Mouse (Mus musculus) heart, embryonic 14.5 days (tissue): ENCODE data around the gene Gm49450. TPM values are rescaled to one million over a fixed set of nuclear protein-coding genes. Genes with fewer than 3 reads are reported as not detected.

Source experiments
- ATAC-seq: fragments of 200-750 bp; cut with Nextera tagmentation; 2 replicates; pipeline ENCODE4 v1.8.0; 2017; ENCODE audit warnings: low read depth, moderate TSS enrichment; ENCODE audit not compliant: insufficient number of reproducible peaks, insufficient read depth, low FRiP score
- H3K27ac ChIP-seq, 2 experiments: fragments of 200-500 bp in 1 of 2; fragments of 300-500 bp in 1 of 2; sonication (generic) in 1 of 2; replicated peaks in 1 of 2; 2 replicates each; pipeline ENCODE4 v1.5.1; 2012 to 2014; ENCODE audit warnings: low read depth in 2 of 2, low read length in 2 of 2, control low read depth in 1 of 2, mild to moderate bottlenecking in 1 of 2, mixed read lengths in 1 of 2; ENCODE audit not compliant: control insufficient read depth in 1 of 2, insufficient read depth in 1 of 2
- H3K27me3 ChIP-seq: fragments of 300-500 bp; sonication (generic); 2 replicates; pipeline ENCODE4 v1.6.1; 2014; ENCODE audit warnings: mild to moderate bottlenecking, low read length, control low read depth; ENCODE audit not compliant: control insufficient read depth, insufficient read depth
- H3K36me3 ChIP-seq: fragments of 300-500 bp; sonication (generic); 2 replicates; pipeline ENCODE4 v1.6.1; 2014; ENCODE audit warnings: mild to moderate bottlenecking, control low read depth, low read length, mixed read lengths; ENCODE audit not compliant: control insufficient read depth, insufficient read depth
- H3K4me1 ChIP-seq, 2 experiments: fragments of 200-500 bp in 1 of 2; fragments of 300-500 bp in 1 of 2; sonication (generic) in 1 of 2; 2 replicates each; pipeline ENCODE4 v1.6.1; 2012 to 2014; ENCODE audit warnings: low read length in 2 of 2, control low read depth in 1 of 2, mixed read lengths in 1 of 2; ENCODE audit not compliant: control insufficient read depth in 2 of 2, insufficient read depth in 2 of 2
- H3K4me2 ChIP-seq: fragments of 300-500 bp; sonication (generic); 2 replicates; pipeline ENCODE4 v1.6.1; 2014; ENCODE audit warnings: mild to moderate bottlenecking, low read length
- H3K4me3 ChIP-seq, 2 experiments: fragments of 200-500 bp in 1 of 2; fragments of 300-500 bp in 1 of 2; sonication (generic) in 1 of 2; 2 replicates each; pipeline ENCODE4 v1.5.1; 2012 to 2014; ENCODE audit warnings: low read length in 2 of 2, mild to moderate bottlenecking in 2 of 2, control low read depth in 1 of 2, low read depth in 1 of 2, moderate library complexity in 1 of 2; ENCODE audit not compliant: control insufficient read depth in 1 of 2, insufficient read depth in 1 of 2
- H3K9ac ChIP-seq: fragments of 300-500 bp; sonication (generic); 2 replicates; pipeline ENCODE4 v1.6.1; 2014; ENCODE audit warnings: mild to moderate bottlenecking, low read length
- H3K9me3 ChIP-seq: fragments of 300-500 bp; sonication (generic); 2 replicates; pipeline ENCODE4 v1.6.1; 2016; ENCODE audit warnings: low read length, control low read depth; ENCODE audit not compliant: control insufficient read depth
- WGBS: fragments of 180-500 bp; shearing (Covaris S2); extraction: QIAGEN DNeasy Blood & Tissue Kit; methylation state at CpG from one replicate; pipeline ENCODE4 v1.1.7; 2014; 5-methylcytosine and 5-hydroxymethylcytosine counted together
- polyA plus RNA-seq: library from polyadenylated mRNA; unstranded; fragments of >200 nt; fragmentation: Nextera tagmentation; extraction: Ambion mirVana; gene quantifications from 2 replicates; pipeline ENCODE4 v1.2.1, GENCODE M21; 2014

Gm49450 gene
- polyA plus RNA-seq, 1 experiment from 2014 or later = not detected

GRCm38 (mm10) chr15:98949607-98949892 lies 3.8 kb downstream of the Gm49450 start:
- 71% methylated on average over 3 of the region's 3 CpGs for WGBS
- Histone ChIP-seq H3K9me3 (0 out of 2 replicates have a peak, but pooled peaks cover 3% of the 10 kb centered on the region), H3K27me3 (no peaks in the 10 kb centered on the region), H3K36me3 (peaks cover 15% of the 10 kb centered on the region), H3K9ac (no peak overlapping the region), H3K27ac (no peak overlapping the region), H3K4me2 (no peak overlapping the region), H3K4me3 (no peak overlapping the region), H3K4me1 (peaks cover 2 to 10% of the 10 kb centered on the region in 2 experiments; a peak in 2 of 4 replicates)
- ATAC-seq = no peak

- no peak overlapping the region for H3K9ac ChIP-seq
- ATAC-seq = no peak
- H3K27me3 ChIP-seq = no peaks in the 10 kb centered on the region
- 0 out of 2 replicates have a peak, but pooled peaks cover 3% of the 10 kb centered on the region for H3K9me3 ChIP-seq
- no peak overlapping the region for H3K27ac ChIP-seq
- H3K4me2 ChIP-seq = no peak overlapping the region
- H3K4me3 ChIP-seq = no peak overlapping the region
- 74% methylated on average over 6 of the region's 6 CpGs for WGBS
- H3K4me1 ChIP-seq = peaks cover 2 to 9% of the 10 kb centered on the region in 2 experiments; a peak in 2 of 4 replicates
- H3K36me3 ChIP-seq = peaks cover 15% of the 10 kb centered on the region
Observed at GRCm38 (mm10) chr15:98948857-98949606, 4.3 kb downstream of the Gm49450 start.

GRCm38 (mm10) chr15:98948382-98948781 lies 5.0 kb downstream of the Gm49450 start:
- ATAC-seq = no peak
- Histone ChIP-seq H3K27me3 (no peaks in the 10 kb centered on the region), H3K4me2 (no peak overlapping the region), H3K9me3 (0 out of 2 replicates have a peak, but pooled peaks cover 3% of the 10 kb centered on the region), H3K4me1 (peaks cover 0 to 7% of the 10 kb centered on the region in 2 experiments; a peak in 1 of 4 replicates), H3K27ac (no peak overlapping the region), H3K4me3 (no peak overlapping the region), H3K9ac (no peak overlapping the region), H3K36me3 (peaks cover 15% of the 10 kb centered on the region)

- H3K27ac ChIP-seq = no peak overlapping the region
- peaks cover 0 to 7% of the 10 kb centered on the region in 2 experiments; a peak in 1 of 4 replicates for H3K4me1 ChIP-seq
- peaks cover 15% of the 10 kb centered on the region for H3K36me3 ChIP-seq
- no peak overlapping the region for H3K9ac ChIP-seq
- 49% methylated on average over 3 of the region's 3 CpGs for WGBS
- no peak for ATAC-seq
- 0 out of 2 replicates have a peak, but pooled peaks cover 3% of the 10 kb centered on the region for H3K9me3 ChIP-seq
- no peak overlapping the region for H3K4me3 ChIP-seq
- H3K4me2 ChIP-seq = no peak overlapping the region
- no peaks in the 10 kb centered on the region for H3K27me3 ChIP-seq
Observed at GRCm38 (mm10) chr15:98947884-98948283, 5.5 kb downstream of the Gm49450 start.

GRCm38 (mm10) chr15:98943133-98943532 lies 10.2 kb downstream of the Gm49450 start:
- H3K36me3 ChIP-seq = no peaks in the 10 kb centered on the region
- H3K9me3 ChIP-seq = 0 out of 2 replicates have a peak, but pooled peaks cover 3% of the 10 kb centered on the region
- ATAC-seq = no peak
- no peak overlapping the region for H3K9ac ChIP-seq
- H3K4me2 ChIP-seq = no peak overlapping the region
- H3K27ac ChIP-seq = no peak overlapping the region
- H3K4me3 ChIP-seq = no peak overlapping the region
- WGBS = 72% methylated on average over 4 of the region's 4 CpGs
- no peaks in the 10 kb centered on the region for H3K4me1 ChIP-seq
- no peaks in the 10 kb centered on the region for H3K27me3 ChIP-seq

GRCm38 (mm10) chr15:98942081-98942480 lies 11.3 kb downstream of the Gm49450 start:
- Histone ChIP-seq H3K9ac (no peak overlapping the region), H3K4me2 (no peak overlapping the region), H3K4me3 (no peak overlapping the region), H3K27me3 (no peaks in the 10 kb centered on the region), H3K27ac (no peak overlapping the region), H3K9me3 (0 out of 2 replicates have a peak, but pooled peaks cover 3% of the 10 kb centered on the region), H3K4me1 (no peaks in the 10 kb centered on the region), H3K36me3 (no peaks in the 10 kb centered on the region)
- 67% methylated on average over 4 of the region's 4 CpGs for WGBS
- no peak for ATAC-seq

GRCm38 (mm10) chr15:98941539-98941938 lies 11.8 kb downstream of the Gm49450 start:
- no peak overlapping the region for H3K4me3 ChIP-seq
- H3K4me1 ChIP-seq = no peaks in the 10 kb centered on the region
- no peaks in the 10 kb centered on the region for H3K27me3 ChIP-seq
- no peak overlapping the region for H3K9ac ChIP-seq
- 53% methylated on average over 2 of the region's 2 CpGs for WGBS
- no peak overlapping the region for H3K27ac ChIP-seq
- no peak overlapping the region for H3K4me2 ChIP-seq
- no peaks in the 10 kb centered on the region for H3K36me3 ChIP-seq
- 0 out of 2 replicates have a peak, but pooled peaks cover 3% of the 10 kb centered on the region for H3K9me3 ChIP-seq
- ATAC-seq = no peak
